Comparison of ENCODE assay signal across 22 mouse cellular contexts in the genomic region with DNA sequence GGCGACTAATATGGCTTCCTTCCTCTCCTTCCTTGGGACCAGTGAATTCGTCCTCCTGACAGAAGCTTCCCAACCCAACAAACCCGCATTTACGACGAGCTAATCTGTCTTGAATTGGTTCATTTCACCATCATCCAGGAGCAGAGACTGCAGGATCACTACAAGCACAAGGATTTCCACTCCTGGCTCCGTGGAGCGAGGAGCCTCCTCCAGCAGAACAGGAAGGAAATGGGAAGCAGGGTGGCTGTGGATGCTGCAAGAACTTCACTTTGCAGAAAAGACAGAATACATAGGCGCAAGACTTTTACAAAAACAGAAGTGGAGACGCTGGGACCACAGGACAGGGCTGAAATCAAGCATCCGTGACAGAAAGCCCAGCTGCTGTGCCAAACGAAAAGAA. TPM values are rescaled to one million over a fixed set of nuclear protein-coding genes. Genes with fewer than 3 reads are reported as not detected.
DNase-seq lines count a peak whose midpoint lies in the region; ATAC-seq and TF ChIP-seq lines count a peak whose summit lies in the region.
"Had no signal": no experiment of that assay in that cellular context is flagged by ENCODE, and none has a peak within 500 bp of the region (broad histone marks: within the 10 kb centered on the region; RNA-seq: fewer than 3 reads in every experiment).

No protein-coding gene starts in this region.

- 46% methylated on average over 11 of the region's 11 CpGs for WGBS in kidney, embryonic 15.5 days
- 31% methylated on average over 11 of the region's 11 CpGs for WGBS in liver, embryonic 16.5 days (ENCODE audit: insufficient replicate concordance)

- peaks cover 24% of the 10 kb centered on the region for H3K36me3 ChIP-seq in erythroblast, embryonic 14.5 days (ENCODE audit: control insufficient read depth)
- H3K36me3 ChIP-seq in kidney, embryonic 15.5 days, result peaks cover 9% of the 10 kb centered on the region; the same call in 1 of the 2 replicates
- peaks cover 10% of the 10 kb centered on the region for H3K36me3 ChIP-seq in liver, embryonic 16.5 days (ENCODE audit: control insufficient read depth, insufficient read depth)
- H3K36me3 ChIP-seq: hindbrain, embryonic 15.5 days had no signal

- no peak for ATAC-seq in erythroblast, adult 5-6 weeks (replicated peaks; ENCODE audit: low FRiP score, poor library complexity, severe bottlenecking)
- no peak for ATAC-seq in kidney, embryonic 15.5 days (replicated peaks; ENCODE audit: low FRiP score)
- ATAC-seq in liver, embryonic 16.5 days (ENCODE audit: low read depth), result no peak
- ATAC-seq: intestine, embryonic 16.5 days; midbrain, embryonic 16.5 days had no signal

- peaks cover 14% of the 10 kb centered on the region for H3K27me3 ChIP-seq in erythroblast, embryonic 14.5 days (ENCODE audit: control insufficient read depth)
- no peaks in the 10 kb centered on the region for H3K27me3 ChIP-seq in kidney, embryonic 15.5 days
- H3K27me3 ChIP-seq in liver, embryonic 16.5 days (ENCODE audit: control insufficient read depth, insufficient read depth, low read depth, low read length), result no peaks in the 10 kb centered on the region
- H3K27me3 ChIP-seq: hindbrain, embryonic 15.5 days; stomach, embryonic 15.5 days had no signal

- H3K4me2 ChIP-seq in kidney, embryonic 15.5 days, result no peak overlapping the region; the same call in 1 of the 2 replicates
- peak overlapping the region; percentile 33; the same call in 1 of the 2 replicates for H3K4me2 ChIP-seq in liver, embryonic 16.5 days (ENCODE audit: low read depth, low read length)

- peaks cover 6% of the 10 kb centered on the region for H3K9me3 ChIP-seq in erythroblast, embryonic 14.5 days (ENCODE audit: control insufficient read depth, low read length)
- H3K9me3 ChIP-seq in kidney, embryonic 15.5 days (replicated peaks), result no peaks in the 10 kb centered on the region
- no peaks in the 10 kb centered on the region for H3K9me3 ChIP-seq in liver, embryonic 16.5 days (replicated peaks; ENCODE audit: control insufficient read depth, low read length)
- H3K9me3 ChIP-seq: hindbrain, embryonic 15.5 days; limb, embryonic 10.5 days; stomach, embryonic 15.5 days had no signal

- DNase-seq in kidney, adult 9 months, result no peak
- no peak for DNase-seq in thymus, postnatal 4 days
- no peak for DNase-seq in ovary, postnatal 10 days (ENCODE audit: low spot score)
- DNase-seq: adrenal gland, adult 8-10 months; heart, postnatal 36 days; lung, embryonic 14.5 days; right cerebral cortex, adult 18-20 months had no signal

- peak overlapping the region; percentile 3 for H3K4me3 ChIP-seq in erythroblast, embryonic 14.5 days (replicated peaks)
- H3K4me3 ChIP-seq in kidney, embryonic 15.5 days (replicated peaks), result no peak overlapping the region
- H3K4me3 ChIP-seq in bone marrow macrophage, adult 2 months (ENCODE audit: insufficient read depth, low read length), result peak overlapping the region; percentile 49
- no peak overlapping the region for H3K4me3 ChIP-seq in liver, embryonic 16.5 days (ENCODE audit: low read depth, low read length)
- H3K4me3 ChIP-seq: left cerebral cortex, adult 2 months; stomach, embryonic 15.5 days had no signal

- no peak for TF ChIP-seq CTCF in bone marrow macrophage, adult 2 months (IDR thresholded peaks at IDR 0.05; ENCODE audit: low read depth, low read length)

- peak overlapping the region; percentile 15; the same call in 1 of the 2 replicates for H3K27ac ChIP-seq in kidney, embryonic 15.5 days
- H3K27ac ChIP-seq in bone marrow macrophage, adult 2 months (ENCODE audit: insufficient read depth, low read depth, low read length), result peak overlapping the region; percentile 63
- peak overlapping the region; percentile 35; the same call in 1 of the 2 replicates for H3K27ac ChIP-seq in liver, embryonic 16.5 days (ENCODE audit: low read length)
- H3K27ac ChIP-seq: left cerebral cortex, adult 2 months; limb, embryonic 10.5 days; stomach, embryonic 15.5 days had no signal

- no peak for TF ChIP-seq POLR2A in bone marrow macrophage, adult 2 months (IDR thresholded peaks at IDR 0.05; ENCODE audit: borderline replicate concordance, low read depth, low read length)

- H3K4me1 ChIP-seq in erythroblast, embryonic 14.5 days (ENCODE audit: control insufficient read depth), result peaks cover 55% of the 10 kb centered on the region
- peaks cover 38% of the 10 kb centered on the region for H3K4me1 ChIP-seq in kidney, embryonic 15.5 days
- H3K4me1 ChIP-seq in bone marrow macrophage, adult 2 months (ENCODE audit: control insufficient read depth, insufficient read depth, low read length), result peaks cover 36% of the 10 kb centered on the region
- H3K4me1 ChIP-seq in liver, embryonic 16.5 days (ENCODE audit: control insufficient read depth, low read depth, low read length), result peaks cover 43% of the 10 kb centered on the region

- no peak overlapping the region for H3K9ac ChIP-seq in kidney, embryonic 15.5 days
- no peak overlapping the region for H3K9ac ChIP-seq in liver, embryonic 16.5 days (ENCODE audit: low read depth, low read length)
- H3K9ac ChIP-seq: stomach, embryonic 15.5 days had no signal

RNA-seq across cellular contexts. Expression of gene Ddi2, which starts 1.4 kb away (rescaled TPM):
- polyA plus RNA-seq in erythroblast, embryonic 14.5 days (2012), result 0.58 and 0.85 TPM in 2 replicates
- total RNA-seq in erythroblast, adult 5-6 weeks (2015; ENCODE audit: low replicate concordance), result 10.0 and 14.8 TPM in 2 replicates
- total RNA-seq in erythroblast, adult 5-6 weeks (2017; ENCODE audit: low replicate concordance), result 17.7 and 18.5 TPM in 2 replicates
- 20.3 and 21.8 TPM in 2 replicates for polyA plus RNA-seq in kidney, embryonic 15.5 days (2015; fragmentation: Nextera tagmentation; extraction: Ambion mirVana)
- polyA plus RNA-seq in bone marrow macrophage, adult 2 months (2012; ENCODE audit: insufficient read depth, insufficient read length, missing spikeins), result 69.5 and 74.4 TPM in 2 replicates
- polyA plus RNA-seq in liver, embryonic 16.5 days (2015; fragmentation: Nextera tagmentation; extraction: Ambion mirVana), result 13.9 and 14.5 TPM in 2 replicates

RNA-seq across cellular contexts. Expression of gene Agmat, which starts 21.9 kb away (rescaled TPM):
- polyA plus RNA-seq in erythroblast, embryonic 14.5 days (2012), result 0.11 and 0.19 TPM in 2 replicates
- 1.5 and 2.3 TPM in 2 replicates for total RNA-seq in erythroblast, adult 5-6 weeks (2015; ENCODE audit: low replicate concordance)
- total RNA-seq in erythroblast, adult 5-6 weeks (2017; ENCODE audit: low replicate concordance), result not detected in 2 replicates
- polyA plus RNA-seq in kidney, embryonic 15.5 days (2015; fragmentation: Nextera tagmentation; extraction: Ambion mirVana), result 1.7 and 2.4 TPM in 2 replicates
- polyA plus RNA-seq in bone marrow macrophage, adult 2 months (2012; ENCODE audit: insufficient read depth, insufficient read length, missing spikeins), result not detected in 2 replicates
- polyA plus RNA-seq in liver, embryonic 16.5 days (2015; fragmentation: Nextera tagmentation; extraction: Ambion mirVana), result 25.9 and 28.3 TPM in 2 replicates
- total RNA-seq: layer of hippocampus, adult 8-10 months; megakaryocyte progenitor cell, adult 5-6 weeks had no signal
- polyA plus RNA-seq: forebrain, embryonic 14.5 days; limb, embryonic 10.5 days; lung, embryonic 14.5 days; midbrain, embryonic 16.5 days had no signal

RNA-seq across cellular contexts. Expression of gene Rsc1a1, which starts 39.2 kb away (rescaled TPM):
- 0.11 TPM in 1 of 2 replicates, not detected in the other for polyA plus RNA-seq in erythroblast, embryonic 14.5 days (2012)
- 2.9 TPM in 1 of 2 replicates, not detected in the other for total RNA-seq in erythroblast, adult 5-6 weeks (2015; ENCODE audit: low replicate concordance)
- 0.84 and 4.3 TPM in 2 replicates for total RNA-seq in erythroblast, adult 5-6 weeks (2017; ENCODE audit: low replicate concordance)
- polyA plus RNA-seq in kidney, embryonic 15.5 days (2015; fragmentation: Nextera tagmentation; extraction: Ambion mirVana), result not detected in 2 replicates
- 5.6 TPM in 1 of 2 replicates, not detected in the other for polyA plus RNA-seq in bone marrow macrophage, adult 2 months (2012; ENCODE audit: insufficient read depth, insufficient read length, missing spikeins)
- not detected in 2 replicates for polyA plus RNA-seq in liver, embryonic 16.5 days (2015; fragmentation: Nextera tagmentation; extraction: Ambion mirVana)
- polyA plus RNA-seq: intestine, embryonic 16.5 days; stomach, embryonic 15.5 days; thymus, postnatal 0 days had no signal

RNA-seq across cellular contexts. Expression of gene Plekhm2, which starts 59.9 kb away (rescaled TPM):
- polyA plus RNA-seq in erythroblast, embryonic 14.5 days (2012), result 1.1 and 1.4 TPM in 2 replicates
- total RNA-seq in erythroblast, adult 5-6 weeks (2015; ENCODE audit: low replicate concordance), result 2.9 and 10.7 TPM in 2 replicates
- total RNA-seq in erythroblast, adult 5-6 weeks (2017; ENCODE audit: low replicate concordance), result 2.0 and 4.3 TPM in 2 replicates
- 4.7 and 6.8 TPM in 2 replicates for polyA plus RNA-seq in kidney, embryonic 15.5 days (2015; fragmentation: Nextera tagmentation; extraction: Ambion mirVana)
- polyA plus RNA-seq in bone marrow macrophage, adult 2 months (2012; ENCODE audit: insufficient read depth, insufficient read length, missing spikeins), result 56.0 and 62.1 TPM in 2 replicates
- polyA plus RNA-seq in liver, embryonic 16.5 days (2015; fragmentation: Nextera tagmentation; extraction: Ambion mirVana), result 1.0 and 1.5 TPM in 2 replicates

Comparison
In these comparisons a context has a peak if more than half of its experiments do, and no peak if none do; other contexts are left out.
1. H3K4me3 ChIP-seq: peak in erythroblast, embryonic 14.5 days (single experiment) and bone marrow macrophage, adult 2 months (single experiment); none in kidney, embryonic 15.5 days (single experiment) and liver, embryonic 16.5 days (single experiment).
2. Peak in every context shown above with its lines, with median percentiles within 50 percentile points of each other: H3K27ac ChIP-seq.